Mouse (Mus musculus): Measurements from ENCODE around the gene Parp11.

DNA sequence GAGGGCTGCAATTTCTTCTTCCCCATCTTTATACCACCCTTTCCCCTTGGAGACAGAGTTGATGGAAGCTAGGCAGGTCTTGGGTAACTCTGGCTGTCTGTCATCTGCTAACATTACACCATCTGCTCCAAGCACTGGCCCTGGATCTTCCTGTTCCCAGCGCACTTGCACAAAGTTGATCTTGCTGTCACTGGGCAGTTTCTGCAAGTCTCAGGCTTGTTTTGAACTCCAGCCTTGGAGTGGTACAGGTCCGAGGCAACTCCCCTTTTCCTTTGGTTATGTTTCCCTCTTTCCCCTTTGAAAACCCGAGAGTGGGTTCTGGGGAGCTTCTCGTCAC lies 12.0 kb upstream of the Parp11 start:
- TF ChIP-seq POLR2A (IDR thresholded peaks at IDR 0.05; ENCODE audit: borderline replicate concordance, control insufficient read depth, low read depth, low read length) (no peak), CTCF (IDR thresholded peaks at IDR 0.05; ENCODE audit: control insufficient read depth, insufficient read depth, low read length) (no peak)

Measured in bone marrow, adult 2 months (tissue).